Mouse (Mus musculus) heart, postnatal 10 days (tissue): ENCODE results near the gene Ddx60. TPM values are rescaled to one million over a fixed set of nuclear protein-coding genes. Genes with fewer than 3 reads are reported as not detected.
A peak's percentile ranks its signal among the peaks of the same experiment; 100 is the strongest.
"Not testable (repeated sequence)": the region's sequence is repeated elsewhere in the genome, so short reads cannot be mapped to it uniquely, and the experiment has no call there.

Experiments
- DNase-seq, 2 experiments: peaks; one replicate each; pipeline ENCODE4 v3.0.0; 2021
- intact Hi-C: fragments of 180-260 bp; cut with DNase I; formaldehyde crosslinking; loops from one replicate; pipeline ENCODE4 v1.15.1; 2025
- total RNA-seq, 2 experiments: library from RNA; stranded (reverse); gene quantifications; 2 replicates each; pipeline ENCODE4 v1.2.3; 2021

Ddx60 gene
- 1 to 10 TPM; 1.6 to 1.8 TPM for total RNA-seq

DNA sequence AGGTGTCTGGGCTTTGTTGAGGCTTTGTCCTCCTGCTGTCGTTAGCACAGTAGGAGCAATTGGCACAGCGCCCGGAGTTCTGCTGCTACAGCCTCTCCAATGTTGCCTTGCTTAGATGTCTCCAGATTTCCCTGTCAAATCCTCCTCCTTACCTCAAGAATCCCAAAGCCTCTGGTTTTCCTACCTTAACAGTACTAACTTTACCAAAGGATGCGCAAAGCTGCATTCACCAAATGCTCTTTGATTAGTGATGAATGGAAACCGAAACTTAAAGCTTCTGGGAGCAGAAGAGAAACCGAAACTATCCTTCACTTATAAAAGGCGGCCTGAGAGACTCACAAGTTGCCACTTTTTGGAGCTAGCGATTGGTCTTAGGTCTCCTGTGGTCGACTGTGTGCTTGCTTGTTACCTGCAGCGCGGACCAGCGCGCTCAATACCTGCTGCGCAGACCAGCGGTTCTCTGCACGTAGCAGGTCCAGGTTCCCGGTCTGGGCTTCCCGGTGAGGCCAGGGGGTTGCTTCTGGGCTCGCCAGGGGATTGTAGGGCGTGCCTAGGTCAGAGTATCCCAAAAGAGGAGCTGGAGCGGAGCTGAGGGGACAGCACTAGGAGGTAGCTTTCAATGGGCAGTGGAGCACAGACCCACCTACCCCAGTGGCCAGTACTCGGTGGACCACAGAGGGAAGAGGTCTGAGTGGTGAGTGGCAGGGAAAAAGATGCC, at the start of gene Ddx60:
Gene Ddx60 (plus strand): TSS at position 311 of the 718 bp plus-strand sequence.
- DNase-seq: peak; percentile 83 to 86
- intact Hi-C loops: loop anchor here (2.0 to 10.0 kb wide), 2 partner anchors 33 to 533 kb away; no protein-coding TSS in a partner anchor

DNA sequence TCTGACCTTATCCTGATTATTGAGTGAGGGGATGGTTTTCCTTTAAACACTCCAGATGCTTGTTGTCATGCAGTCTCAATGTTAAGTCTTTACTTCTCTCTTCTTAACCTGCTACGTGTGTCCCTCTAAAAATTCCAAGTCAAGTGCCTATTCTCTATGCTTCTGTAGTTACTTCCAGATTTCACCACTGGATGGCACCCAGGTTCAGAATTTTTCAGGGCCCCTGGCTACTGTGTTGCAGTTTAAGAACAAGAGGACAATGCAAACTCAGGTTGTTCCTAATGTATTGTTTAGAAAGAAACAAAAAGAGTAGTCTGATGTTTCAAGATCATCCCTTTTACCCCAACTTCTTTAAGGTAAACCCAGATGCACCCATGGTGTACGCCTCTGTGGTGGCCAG, 33.8 kb upstream of the Ddx60 start:
- intact Hi-C loops: loop anchor here (1.0 to 2.0 kb wide), 4 partner anchors 33 to 166 kb away; no protein-coding TSS in a partner anchor
- peak; percentile 79 to 87 for DNase-seq

DNA sequence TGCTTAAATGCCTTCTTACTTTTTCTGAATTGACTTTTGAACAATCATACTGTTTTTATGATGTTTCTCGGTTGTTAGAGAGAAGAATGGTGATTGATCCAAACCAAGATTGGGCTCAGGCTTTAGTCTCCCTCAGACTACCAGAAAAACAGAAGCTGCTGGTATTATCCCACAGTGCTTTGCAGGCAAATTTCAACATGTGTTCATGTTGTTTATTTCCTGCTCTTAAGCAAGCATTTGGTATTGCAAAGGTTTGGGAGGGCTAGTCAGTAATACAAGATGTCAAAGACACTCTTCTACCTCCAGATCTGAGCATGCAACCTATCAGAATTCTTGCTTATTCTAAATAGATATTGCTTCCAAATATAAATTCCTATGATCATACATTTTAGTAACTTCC, 31.1 kb upstream of the Ddx60 start:
- DNase-seq: no peak
- intact Hi-C loops: no loop called here

DNA sequence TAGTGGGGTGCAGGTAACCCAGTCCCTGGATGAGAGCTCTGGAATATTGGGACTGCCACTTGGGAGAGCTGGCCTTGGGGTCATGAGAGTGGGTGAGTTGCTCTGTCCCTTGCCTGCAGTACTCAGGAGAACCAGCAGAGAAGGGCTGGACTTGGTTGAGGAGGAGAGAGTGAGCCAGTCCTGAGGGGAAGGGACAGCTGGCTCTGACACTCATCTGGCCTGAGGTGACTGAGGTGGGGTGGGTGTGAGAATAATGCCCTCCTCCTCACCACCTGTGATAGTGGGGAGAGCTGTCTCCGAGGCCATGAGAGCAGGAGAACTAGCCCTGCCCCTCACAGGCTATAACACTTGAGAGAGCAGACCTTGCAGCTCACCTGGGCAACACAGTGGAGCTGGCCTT, 30.5 kb upstream of the Ddx60 start:
- intact Hi-C loops: no loop called here
- no peak for DNase-seq

DNA sequence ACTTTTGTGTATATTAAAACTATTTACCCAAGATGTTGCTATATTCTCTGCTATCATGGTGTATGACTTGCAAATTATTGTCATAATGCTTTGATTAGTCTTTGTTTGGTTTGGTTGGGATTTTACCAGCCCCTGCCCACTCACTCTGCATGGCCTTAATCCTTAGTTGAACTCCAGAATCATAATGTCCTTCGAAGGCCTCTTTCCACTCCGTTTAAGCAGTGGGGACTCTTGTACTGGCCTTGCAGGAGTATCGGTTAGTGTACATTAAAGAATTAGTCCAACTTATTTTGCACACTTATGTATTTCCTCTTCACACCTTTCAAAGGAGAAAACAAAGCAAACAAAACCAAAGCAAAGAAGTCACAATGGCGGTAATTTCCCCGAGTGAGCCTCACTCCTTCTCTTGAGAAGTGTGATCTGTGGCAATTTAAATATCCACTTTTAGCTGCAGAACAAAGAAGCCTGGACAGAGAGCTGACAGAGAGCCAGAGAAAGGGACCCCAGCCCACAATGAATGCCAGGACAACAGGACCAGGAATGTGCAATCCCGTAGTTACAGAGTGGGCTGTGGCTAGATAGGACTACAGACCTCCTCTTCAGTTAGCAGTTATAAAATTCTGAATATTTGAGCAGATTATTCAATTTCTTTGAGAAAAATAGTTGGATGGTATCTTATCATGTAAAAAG, 26.7 kb upstream of the Ddx60 start:
- no peak for DNase-seq
- intact Hi-C loops: no loop called here

DNA sequence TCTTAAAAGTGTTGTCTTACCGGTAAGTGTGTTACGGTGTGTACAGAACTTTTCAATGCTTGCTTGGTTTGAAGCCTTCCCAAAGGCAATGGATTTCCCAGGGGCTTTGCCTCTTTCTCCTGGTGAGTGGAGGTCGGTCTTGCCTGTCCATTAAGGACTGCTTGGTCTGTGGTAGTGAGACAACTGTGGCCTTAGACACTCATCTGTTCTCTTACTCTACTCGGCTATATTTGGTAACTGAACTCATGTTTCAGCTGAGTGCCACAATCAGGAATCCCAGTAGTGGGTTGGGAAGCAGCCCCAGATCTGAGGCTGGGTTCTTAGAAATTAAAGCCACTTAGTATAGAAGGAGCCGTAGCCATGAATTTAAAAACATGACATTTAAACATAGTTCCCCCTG, 25.4 kb upstream of the Ddx60 start, which contains the start of gene Palld:
Gene Palld (minus strand): TSS at position 170 of the 400 bp plus-strand sequence.
- DNase-seq: peak; percentile 59 to 64
- intact Hi-C loops: no loop called here

DNA sequence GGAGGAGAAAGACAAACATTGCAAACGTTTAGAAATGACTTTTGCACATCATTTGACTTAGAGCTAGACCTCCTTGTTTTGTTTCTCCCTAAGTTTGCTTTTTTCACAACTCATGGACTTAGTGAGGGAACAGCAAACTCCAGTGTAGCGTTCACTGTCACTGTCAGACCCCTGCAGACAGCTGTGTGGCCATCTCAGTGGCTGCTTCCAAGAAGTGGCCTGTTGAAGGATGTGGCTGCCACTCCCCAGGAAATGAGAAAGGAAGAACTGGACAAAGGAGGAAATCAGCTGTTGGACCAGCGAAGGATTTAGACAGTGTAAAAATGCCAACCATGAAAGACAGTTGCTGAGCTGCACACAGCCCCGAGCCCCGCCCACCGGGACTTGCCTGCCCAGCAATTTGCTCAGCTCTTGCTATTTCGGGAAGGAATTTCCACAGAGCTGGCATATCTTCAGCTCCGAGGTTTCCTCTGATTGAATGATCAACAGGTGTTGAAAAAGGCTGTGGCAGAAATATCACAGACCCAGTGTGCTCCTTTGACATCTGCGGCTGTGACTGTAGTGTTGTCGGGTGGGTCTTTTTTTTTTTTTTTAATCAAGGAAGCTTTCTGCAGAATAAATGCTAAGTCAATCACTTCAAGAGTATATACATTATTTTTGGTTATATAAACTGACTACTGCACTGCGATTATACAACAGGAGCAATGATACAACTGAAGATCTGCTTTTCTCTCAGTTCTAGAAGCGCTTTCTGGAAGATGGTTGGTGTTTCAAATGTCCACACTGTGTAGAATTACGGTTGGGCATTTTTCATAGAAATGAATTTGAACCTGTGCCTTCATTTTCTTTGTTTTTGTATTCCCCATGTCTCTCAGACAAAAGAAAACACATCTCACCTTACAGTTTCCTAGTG, 19.3 kb upstream of the Ddx60 start:
- peak; percentile 87 to 88 for DNase-seq
- intact Hi-C loops: no loop called here

DNA sequence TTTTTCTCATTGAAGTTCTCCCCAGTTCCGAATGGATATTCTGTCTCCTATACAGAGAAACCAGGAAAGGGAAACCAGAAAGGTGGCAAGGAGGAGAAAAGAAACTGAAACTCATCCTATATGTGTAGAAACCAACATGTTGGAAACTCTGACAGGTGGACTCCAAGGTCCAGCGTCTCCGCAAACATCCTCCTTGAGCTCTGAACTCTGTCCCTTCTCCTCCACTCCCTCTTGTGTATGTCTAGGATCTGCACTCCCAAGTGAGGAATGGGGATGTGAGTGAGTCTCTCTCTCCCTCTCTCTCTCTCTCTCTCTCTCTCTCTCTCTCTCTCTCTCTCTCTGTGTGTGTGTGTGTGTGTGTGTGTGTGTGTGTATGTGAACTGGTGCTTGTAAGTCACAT, 18.6 kb upstream of the Ddx60 start:
- DNase-seq: no peak
- intact Hi-C loops: no loop called here

DNA sequence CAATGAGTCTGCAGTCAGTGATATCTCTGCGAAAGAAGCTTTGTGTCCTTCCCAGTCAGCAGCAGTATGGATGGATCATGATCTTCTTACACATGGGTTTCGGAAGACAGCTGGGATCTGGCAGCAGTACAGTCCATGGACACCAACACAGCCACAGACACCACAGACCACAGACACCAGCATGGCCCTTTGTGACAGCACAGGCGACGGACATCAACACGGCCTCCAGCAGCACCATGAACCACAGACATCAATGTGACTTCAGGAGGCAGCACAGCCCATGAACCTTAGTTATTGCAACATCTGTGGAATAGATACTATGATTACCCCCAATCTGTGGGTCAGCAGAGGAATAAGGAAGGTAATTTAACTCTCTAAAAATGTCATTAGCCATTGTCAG, 15.1 kb upstream of the Ddx60 start:
- intact Hi-C loops: no loop called here
- no peak for DNase-seq

DNA sequence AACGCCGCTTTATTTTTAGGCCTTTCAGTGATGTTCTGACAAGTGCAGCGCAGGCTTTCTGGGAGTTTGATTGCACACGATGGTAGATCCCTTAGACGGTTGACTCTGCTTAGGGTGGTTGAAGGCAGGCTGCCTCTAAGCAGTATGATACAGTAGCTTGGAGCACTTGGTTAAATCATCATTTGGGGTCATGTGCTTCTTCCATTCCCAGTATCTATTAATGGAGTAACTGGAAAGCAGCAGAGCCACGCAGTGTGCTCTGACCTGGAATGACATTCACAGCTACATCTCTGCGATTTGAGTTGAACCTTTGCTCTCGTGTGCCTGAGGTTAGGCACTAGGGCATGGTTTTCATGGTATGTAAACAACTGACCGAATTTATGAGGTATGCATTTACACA, 13.9 kb upstream of the Ddx60 start:
- intact Hi-C loops: no loop called here
- no peak for DNase-seq

DNA sequence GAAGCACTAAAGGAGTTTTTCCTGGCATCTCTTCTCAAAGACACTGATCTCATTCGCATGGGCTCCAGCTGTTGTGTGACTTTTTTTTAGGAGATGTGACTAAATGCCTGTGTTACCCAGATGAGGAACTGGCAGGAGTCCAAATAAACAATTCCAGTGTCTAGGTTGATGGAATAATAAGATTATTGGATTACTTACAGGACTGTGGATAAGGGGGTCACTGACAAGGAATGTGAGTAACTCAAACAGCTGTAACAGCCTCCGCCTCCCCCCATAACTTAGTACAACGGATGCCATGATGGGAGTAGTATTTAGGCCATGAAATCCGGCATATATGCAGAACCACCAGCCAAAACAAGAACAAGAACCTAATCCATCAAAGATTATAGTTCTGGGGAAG, 10.6 kb upstream of the Ddx60 start:
- intact Hi-C loops: no loop called here
- no peak for DNase-seq

DNA sequence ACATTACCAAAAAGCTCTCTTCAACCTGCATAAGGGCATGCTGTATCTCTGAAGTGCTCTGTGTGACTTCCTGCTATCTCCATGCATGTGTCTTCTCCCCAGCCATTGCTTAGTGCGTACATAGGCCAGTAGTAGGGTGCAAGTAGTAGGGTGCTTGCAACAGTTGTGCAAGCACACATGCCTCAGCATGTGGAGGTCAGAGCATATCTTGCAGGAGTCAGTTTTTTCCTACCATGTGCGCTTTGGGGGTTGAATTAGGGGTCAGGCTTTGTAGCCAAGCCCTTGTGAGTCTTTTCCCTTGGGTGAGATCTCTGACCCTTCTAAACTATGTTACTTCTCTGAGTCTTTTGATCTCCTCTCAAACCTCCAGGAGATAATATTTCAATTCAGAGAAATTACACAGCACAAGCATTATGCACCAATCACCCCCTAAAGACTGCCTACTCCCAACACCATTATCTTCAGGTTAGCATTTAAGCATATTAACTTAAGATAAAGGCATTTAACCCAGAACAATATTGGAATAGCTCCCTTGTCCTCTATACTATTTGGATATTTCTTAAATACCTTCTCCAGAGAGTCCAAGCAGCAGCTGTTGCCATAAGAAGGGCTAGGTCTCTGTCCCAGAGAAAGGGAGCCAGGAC, 8.6 kb upstream of the Ddx60 start:
- intact Hi-C loops: no loop called here
- no peak for DNase-seq

DNA sequence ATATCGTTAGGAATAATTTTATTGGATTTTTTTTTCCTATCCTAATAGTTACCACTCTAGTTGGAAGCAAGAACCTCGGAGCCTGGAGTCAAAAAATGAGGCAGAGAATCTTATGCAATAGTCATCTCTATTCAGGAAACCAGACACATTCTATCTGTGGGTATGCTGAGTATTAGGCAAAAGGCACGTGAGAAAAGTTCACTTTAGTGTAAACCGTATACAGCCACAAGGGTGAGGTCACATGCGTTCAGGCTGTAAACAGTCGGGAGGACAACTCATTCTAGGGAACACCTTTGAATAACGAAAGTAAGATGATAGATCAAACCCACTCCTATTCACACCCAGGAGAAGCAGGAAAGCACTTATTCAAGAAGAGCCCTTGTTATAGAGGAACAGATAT, 7.5 kb upstream of the Ddx60 start:
- DNase-seq: no peak
- intact Hi-C loops: loop anchor here (10.0 kb wide), 1 partner anchor 526 kb away; no protein-coding TSS in a partner anchor

DNA sequence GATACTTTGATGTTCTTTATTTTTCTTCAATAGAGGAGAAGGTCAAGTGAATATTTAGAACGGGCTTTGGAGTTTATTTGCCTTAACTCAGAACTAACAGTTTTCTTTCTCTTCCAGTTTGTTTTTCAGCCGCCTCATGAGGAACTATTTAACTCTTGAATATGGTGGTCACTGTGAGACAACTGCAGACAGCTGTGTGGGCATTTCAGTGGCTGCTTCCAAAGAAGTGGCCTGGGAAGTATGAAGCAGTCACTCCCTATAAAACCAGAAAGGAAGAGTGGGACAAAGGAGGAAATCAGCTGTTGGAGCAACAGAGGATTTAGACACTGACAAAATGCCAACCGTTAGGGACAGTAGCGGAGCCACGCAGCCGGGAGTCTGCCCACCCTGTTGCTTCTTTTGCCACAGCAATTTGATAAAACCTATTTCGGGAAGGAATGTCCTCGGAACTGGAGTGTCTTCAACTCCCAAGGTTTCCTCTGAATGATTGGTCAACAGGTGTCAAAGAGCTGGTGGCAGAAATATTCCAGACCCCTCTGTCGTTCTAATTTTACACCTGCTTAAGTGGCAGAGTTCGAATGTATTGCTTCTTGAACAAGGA, 6.3 kb upstream of the Ddx60 start:
- peak; percentile 49 to 54 for DNase-seq
- intact Hi-C loops: loop anchor here (10.0 kb wide), 1 partner anchor 527 kb away; no protein-coding TSS in a partner anchor

DNA sequence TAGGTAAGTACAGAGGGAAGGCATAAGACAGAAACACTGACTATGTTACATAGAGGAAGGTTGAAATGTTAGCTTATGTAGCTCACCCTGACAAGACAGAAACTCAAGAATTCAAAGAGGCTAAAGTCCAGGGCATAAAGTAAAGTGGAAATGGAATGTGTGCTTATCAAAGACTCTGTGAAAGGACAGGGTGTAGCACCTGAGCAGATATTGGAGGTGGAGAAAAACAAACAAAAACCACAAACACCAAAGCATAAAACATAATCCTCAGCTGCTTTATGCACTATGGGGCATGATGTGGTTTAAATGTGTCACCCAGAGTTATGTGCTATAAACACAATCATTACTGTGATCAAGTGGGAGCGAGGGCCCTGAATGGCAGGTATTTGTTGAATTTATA, 3.4 kb upstream of the Ddx60 start:
- no peak for DNase-seq
- intact Hi-C loops: loop anchor here (10.0 kb wide), 1 partner anchor 530 kb away; no protein-coding TSS in a partner anchor

DNA sequence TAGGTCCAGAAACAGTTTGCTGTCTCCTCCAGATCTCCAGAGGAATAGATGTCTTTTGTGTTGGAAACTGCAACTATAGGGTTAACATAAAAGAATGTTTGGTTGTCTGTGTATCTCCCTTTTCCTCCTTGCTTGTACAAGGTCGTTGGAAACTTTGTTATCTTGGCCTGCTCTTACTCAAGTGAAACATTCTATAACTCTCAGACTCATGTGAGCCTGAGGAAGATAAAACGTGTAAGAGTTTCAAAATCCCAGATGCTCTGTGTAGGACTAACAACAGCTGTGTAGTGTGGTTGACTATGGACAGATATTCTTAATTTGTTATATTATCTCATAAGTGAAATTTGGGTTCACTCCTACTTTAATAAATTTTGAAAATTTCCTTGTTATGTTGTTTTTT, 5.4 kb downstream of the Ddx60 start:
- intact Hi-C loops: no loop called here
- DNase-seq: no peak

DNA sequence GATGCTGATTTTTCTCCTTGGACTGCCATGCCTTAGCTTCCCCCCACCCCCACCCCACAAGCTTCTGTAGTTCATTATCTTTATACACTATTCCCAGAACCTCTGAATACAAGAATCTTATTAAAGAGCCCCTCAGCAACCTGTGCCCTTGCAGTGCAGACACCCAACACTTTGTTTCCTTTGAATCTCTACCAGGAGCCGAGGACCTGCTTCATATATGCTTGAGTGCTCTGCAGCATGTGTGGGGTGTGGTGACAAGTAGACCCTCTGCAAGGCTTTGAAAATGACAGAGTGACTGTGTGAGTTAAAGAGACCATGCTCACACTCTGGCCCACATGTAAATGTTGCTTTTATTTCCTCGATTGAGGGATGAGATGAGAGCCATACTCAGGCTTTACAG, 9.7 kb downstream of the Ddx60 start:
- DNase-seq: no peak
- intact Hi-C loops: no loop called here

DNA sequence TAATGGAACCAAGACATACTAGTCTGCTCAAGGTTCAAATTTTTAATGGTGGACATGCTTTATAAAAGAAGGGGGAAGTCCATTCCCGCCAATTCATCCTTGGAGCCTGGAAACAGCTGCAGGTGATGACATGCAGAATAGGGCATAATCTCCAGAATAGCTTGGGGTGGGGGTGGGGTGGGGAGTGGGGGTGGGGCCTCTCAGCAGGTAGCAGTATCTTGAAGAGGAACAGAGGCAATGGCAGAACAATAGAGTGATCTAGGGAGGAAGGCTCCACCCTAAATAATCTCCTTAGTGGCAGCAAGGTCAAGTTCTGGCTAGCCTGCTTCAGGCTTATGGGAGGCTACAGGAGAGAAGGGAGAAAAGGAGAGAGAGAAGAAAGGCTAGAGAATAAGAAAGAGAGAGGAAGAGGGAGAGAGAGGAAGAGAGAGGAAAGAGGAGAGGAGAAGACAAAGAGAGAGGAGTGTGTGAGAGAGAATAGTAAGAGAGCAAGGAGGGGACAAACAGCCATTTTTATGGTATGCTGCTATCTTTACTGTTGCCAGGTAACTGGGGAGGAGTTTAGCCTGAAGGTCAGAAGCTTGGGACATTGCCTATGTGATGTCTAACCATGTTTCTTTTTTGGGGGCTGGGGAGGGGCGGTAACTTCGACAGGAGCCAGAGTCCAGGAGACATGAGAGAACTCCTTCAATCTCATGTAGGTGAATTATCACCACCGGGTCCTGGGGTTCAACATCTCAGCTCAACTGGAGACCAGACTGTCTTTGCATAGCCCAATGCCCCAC, 36.9 kb downstream of the Ddx60 start:
- intact Hi-C loops: not testable (repeated sequence)

DNA sequence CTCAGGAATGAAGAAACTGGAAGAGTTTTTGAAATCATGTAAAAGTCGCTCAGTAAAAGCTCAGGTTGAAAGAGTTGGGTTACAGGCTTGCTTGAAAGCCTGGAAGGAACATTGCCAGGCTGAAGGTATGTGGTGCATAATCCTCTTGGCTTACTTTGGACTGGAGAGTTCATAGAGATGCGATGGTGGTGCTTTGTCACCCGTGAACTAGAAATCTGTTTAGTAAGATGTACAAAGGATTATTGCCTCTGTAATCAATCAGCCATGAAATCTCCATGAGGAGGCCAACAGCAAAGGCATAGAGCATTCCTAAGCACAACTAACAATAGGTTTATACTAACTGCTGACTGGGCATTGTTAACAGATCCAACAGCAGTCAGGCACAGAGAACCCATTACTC, 41.7 kb downstream of the Ddx60 start:
- intact Hi-C loops: no loop called here
- DNase-seq: no peak

More for the DNA sequence above, 36.9 kb downstream of the Ddx60 start:
- not testable (repeated sequence) for DNase-seq
